Comparison of ENCODE assay signal across 8 mouse cellular contexts in the genomic region with DNA sequence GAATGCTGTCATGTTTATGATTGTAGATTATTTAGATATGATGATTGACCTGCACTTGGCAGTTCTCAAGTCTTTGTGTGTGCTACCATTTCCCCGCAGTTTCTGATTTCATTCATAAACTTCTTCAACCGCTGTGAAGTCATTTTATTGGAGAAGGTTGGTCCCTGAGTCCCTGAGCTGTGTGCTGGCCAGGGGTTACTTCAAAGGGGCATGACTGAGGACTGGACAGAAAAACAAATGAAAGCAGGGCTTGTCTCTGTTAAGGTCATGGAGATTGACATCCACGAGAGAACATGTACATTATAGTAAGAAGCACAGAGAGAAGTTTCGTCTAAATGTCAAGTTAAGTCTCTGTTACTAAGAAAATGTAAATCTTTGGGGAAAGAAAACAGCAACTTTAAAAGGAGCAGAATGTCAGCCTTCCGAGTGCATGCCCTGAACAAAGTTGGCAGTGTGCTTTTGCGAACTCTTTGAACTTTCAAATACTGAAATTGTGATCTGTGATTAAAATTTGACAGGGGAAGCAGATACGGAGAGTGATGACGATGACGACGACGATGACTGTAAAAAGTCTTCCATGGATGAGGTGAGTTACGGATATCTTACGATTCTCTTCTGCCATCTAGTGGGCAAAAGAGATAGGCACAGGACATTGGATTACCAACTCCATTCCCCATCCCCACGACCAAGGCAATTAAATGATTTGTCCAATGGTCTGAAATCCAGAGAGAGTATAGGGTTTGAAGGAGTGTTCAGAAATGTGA.
DNase-seq lines count a peak whose midpoint lies in the region; ATAC-seq and TF ChIP-seq lines count a peak whose summit lies in the region.

No protein-coding gene starts in this region.

- no peak overlapping the region for H3K9ac ChIP-seq in liver, adult 2 months (ENCODE audit: low read depth, low read length)
- no peak overlapping the region for H3K9ac ChIP-seq in liver, embryonic 12.5 days
- no peak overlapping the region for H3K9ac ChIP-seq in lung, postnatal 0 days (replicated peaks; ENCODE audit: low read depth)

- H3K79me2 ChIP-seq in liver, adult 2 months (ENCODE audit: control insufficient read depth, insufficient read depth, low read length): no peaks in the 10 kb centered on the region

- H3K9me3 ChIP-seq in liver, embryonic 12.5 days (replicated peaks): no peaks in the 10 kb centered on the region
- H3K9me3 ChIP-seq in hindbrain, embryonic 10.5 days: no peaks in the 10 kb centered on the region
- H3K9me3 ChIP-seq in lung, postnatal 0 days (ENCODE audit: low read length): no peaks in the 10 kb centered on the region

- no peak for TF ChIP-seq POLR2A in liver, adult 2 months (IDR thresholded peaks at IDR 0.05; ENCODE audit: extremely low read depth, insufficient read depth, low read length)

- WGBS in liver, adult 2 months: 18% methylated on average over 14 of the region's 14 CpGs
- WGBS in liver, embryonic 12.5 days (ENCODE audit: insufficient replicate concordance): 15% methylated on average over 14 of the region's 14 CpGs
- WGBS in hindbrain, embryonic 10.5 days: 14% methylated on average over 14 of the region's 14 CpGs
- WGBS in lung, postnatal 0 days: 5% methylated on average over 14 of the region's 14 CpGs

- no peak overlapping the region for H3K4me3 ChIP-seq in liver, adult 2 months (ENCODE audit: insufficient read depth, low read depth, low read length)
- H3K4me3 ChIP-seq in liver, embryonic 12.5 days: no peak overlapping the region
- H3K4me3 ChIP-seq in hindbrain, embryonic 10.5 days: peak overlapping the region; percentile 36
- H3K4me3 ChIP-seq in lung, postnatal 0 days (ENCODE audit: low read depth, low read length): no peak overlapping the region

- no peak for ATAC-seq in liver, embryonic 12.5 days
- 0 out of 2 replicates have a peak, but pooled peaks have one; percentile 46 for ATAC-seq in erythroid progenitor cell, adult 5-6 weeks (replicated peaks; ENCODE audit: low FRiP score, poor library complexity, severe bottlenecking)
- peak; percentile 43; the same call in 1 of the 2 replicates for ATAC-seq in lung, postnatal 0 days

- H3K27ac ChIP-seq in liver, adult 2 months (replicated peaks; ENCODE audit: insufficient read depth, low read depth, low read length): no peak overlapping the region
- no peak overlapping the region for H3K27ac ChIP-seq in liver, embryonic 12.5 days
- H3K27ac ChIP-seq in hindbrain, embryonic 10.5 days: no peak overlapping the region
- no peak overlapping the region for H3K27ac ChIP-seq in lung, postnatal 0 days (ENCODE audit: low read length)

- H3K36me3 ChIP-seq in liver, adult 2 months (ENCODE audit: control insufficient read depth, insufficient read depth, low read length): peaks cover 2% of the 10 kb centered on the region
- H3K36me3 ChIP-seq in liver, embryonic 12.5 days: no peaks in the 10 kb centered on the region
- no peaks in the 10 kb centered on the region for H3K36me3 ChIP-seq in hindbrain, embryonic 10.5 days
- H3K36me3 ChIP-seq in lung, postnatal 0 days (ENCODE audit: insufficient read depth, low read length): no peaks in the 10 kb centered on the region

- H3K4me2 ChIP-seq in liver, embryonic 12.5 days: no peak overlapping the region
- H3K4me2 ChIP-seq in lung, postnatal 0 days (replicated peaks; ENCODE audit: low read depth, low read length): no peak overlapping the region; the same call in 1 of the 2 replicates

- DNase-seq in liver, adult 2 months (ENCODE audit: extremely low read depth, low read depth, low spot score): peak; percentile 41
- peak; percentile 50 for DNase-seq in brain, embryonic 18.5 days (ENCODE audit: low read depth, low spot score)
- peak; percentile 17 for DNase-seq in hindbrain, embryonic 10.5 days (ENCODE audit: low spot score)
- DNase-seq in layer of hippocampus, adult 11-12 months (ENCODE audit: low spot score): peak; percentile 74
- DNase-seq in lung, postnatal 0 days (ENCODE audit: low spot score): peak; percentile 75
- DNase-seq in right cerebral cortex, adult 18-20 months: peak; percentile 60

- peak; percentile 40 for TF ChIP-seq CTCF in liver, adult 2 months (IDR thresholded peaks at IDR 0.05; ENCODE audit: low read depth, low read length)
- TF ChIP-seq CTCF in lung, postnatal 0 days (IDR thresholded peaks at IDR 0.05): peak; percentile 90

- no peaks in the 10 kb centered on the region; the same call in 1 of the 2 replicates for H3K4me1 ChIP-seq in liver, adult 2 months (ENCODE audit: control insufficient read depth, insufficient read depth, low read length)
- H3K4me1 ChIP-seq in liver, embryonic 12.5 days: no peaks in the 10 kb centered on the region
- 0 out of 2 replicates have a peak, but pooled peaks cover 3% of the 10 kb centered on the region for H3K4me1 ChIP-seq in hindbrain, embryonic 10.5 days (replicated peaks)
- H3K4me1 ChIP-seq in lung, postnatal 0 days (ENCODE audit: insufficient read depth, low read depth, low read length): no peaks in the 10 kb centered on the region

- no peak for TF ChIP-seq EP300 in lung, postnatal 0 days (IDR thresholded peaks at IDR 0.05)

- no peaks in the 10 kb centered on the region for H3K27me3 ChIP-seq in liver, adult 2 months (ENCODE audit: control insufficient read depth, insufficient read depth, low read length)
- H3K27me3 ChIP-seq in liver, embryonic 12.5 days (replicated peaks): no peaks in the 10 kb centered on the region
- H3K27me3 ChIP-seq in hindbrain, embryonic 10.5 days (ENCODE audit: insufficient read depth, poor library complexity, severe bottlenecking): peaks cover 7% of the 10 kb centered on the region
- no peaks in the 10 kb centered on the region for H3K27me3 ChIP-seq in lung, postnatal 0 days (replicated peaks; ENCODE audit: insufficient read depth, low read length)

Comparison
In these comparisons a context has a peak if more than half of its experiments do, and no peak if none do; other contexts are left out.
1. DNase-seq: peak in every context shown above with its lines; median percentile 75 in lung, postnatal 0 days; 74 in layer of hippocampus, adult 11-12 months; 60 in right cerebral cortex, adult 18-20 months; 50 in brain, embryonic 18.5 days; 41 in liver, adult 2 months; 17 in hindbrain, embryonic 10.5 days.